Mouse (Mus musculus) olfactory bulb, adult 2 months (tissue): ENCODE measurements around the gene Dlx1. TPM values are rescaled to one million over a fixed set of nuclear protein-coding genes. Genes with fewer than 3 reads are reported as not detected.
A peak's percentile ranks its signal among the peaks of the same experiment; 100 is the strongest.

Experiments used
- H3K27ac ChIP-seq: fragments of 200-500 bp; 2 replicates; pipeline ENCODE4 v1.5.1; 2012; ENCODE audit warnings: low read depth, low read length; ENCODE audit not compliant: insufficient read depth
- H3K4me1 ChIP-seq: fragments of 200-500 bp; 2 replicates; pipeline ENCODE4 v1.6.1; 2012; ENCODE audit warnings: low read length; ENCODE audit not compliant: control insufficient read depth, insufficient read depth
- H3K4me3 ChIP-seq: fragments of 200-500 bp; 2 replicates; pipeline ENCODE4 v1.5.1; 2012; ENCODE audit warnings: mild to moderate bottlenecking, low read depth, low read length, moderate library complexity; ENCODE audit not compliant: insufficient read depth
- CTCF ChIP-seq: fragments of 200-500 bp; IDR thresholded peaks from 2 replicates; pipeline ENCODE4 v1.5.1; 2012; ENCODE audit warnings: low read depth, mild to moderate bottlenecking, low read length, moderate library complexity; ENCODE audit not compliant: insufficient read depth
- POLR2A ChIP-seq: fragments of 200-500 bp; IDR thresholded peaks from 2 replicates; pipeline ENCODE4 v1.6.1; 2012; ENCODE audit warnings: mild to moderate bottlenecking, low read depth, low read length, moderate library complexity; ENCODE audit not compliant: insufficient read depth
- WGBS: fragments of 180-500 bp; shearing (Covaris S2); methylation state at CpG from one replicate; pipeline ENCODE4 v1.1.7; 2018; 5-methylcytosine and 5-hydroxymethylcytosine counted together
- polyA plus RNA-seq: library from polyadenylated mRNA; stranded (reverse); fragments of >200 nt; gene quantifications from 2 replicates; pipeline ENCODE4 v1.2.4, GENCODE M21; 2012; ENCODE audit warnings: low replicate concordance; ENCODE audit not compliant: missing spikeins, insufficient read depth, insufficient read length

Gene Dlx1
- polyA plus RNA-seq, 1 experiment, result 355 TPM

GRCm38 (mm10) chr2:71524763-71525162, 3.1 kb upstream of the Dlx1 start:
- WGBS, result 31% methylated on average over 13 of the region's 13 CpGs
- Histone ChIP-seq H3K27ac (peak overlapping the region; percentile 96), H3K4me3 (peak overlapping the region; percentile 30), H3K4me1 (peaks cover 38% of the 10 kb centered on the region)
- TF ChIP-seq CTCF (no peak), POLR2A (no peak)

GRCm38 (mm10) chr2:71526595-71527322, 1.2 kb upstream of the Dlx1 start:
- peak overlapping the region; percentile 48 for H3K4me3 ChIP-seq
- 13% methylated on average over 10 of the region's 10 CpGs for WGBS
- TF ChIP-seq POLR2A, result no peak
- no peak for TF ChIP-seq CTCF
- peak overlapping the region; percentile 87 for H3K27ac ChIP-seq
- peaks cover 28% of the 10 kb centered on the region for H3K4me1 ChIP-seq

GRCm38 (mm10) chr2:71527323-71528013, 445 bp upstream of the Dlx1 start:
- TF ChIP-seq POLR2A, result no peak
- TF ChIP-seq CTCF, result no peak
- peak overlapping the region; percentile 48 for H3K4me3 ChIP-seq
- peak overlapping the region; percentile 87 for H3K27ac ChIP-seq
- WGBS, result 11% methylated on average over 24 of the region's 24 CpGs
- peaks cover 28% of the 10 kb centered on the region for H3K4me1 ChIP-seq

GRCm38 (mm10) chr2:71528714-71529510, 999 bp downstream of the Dlx1 start:
- Histone ChIP-seq H3K4me1 (peaks cover 19% of the 10 kb centered on the region), H3K27ac (peak overlapping the region; percentile 87), H3K4me3 (peak overlapping the region; percentile 56)
- TF ChIP-seq CTCF (no peak), POLR2A (peak; percentile 31; the same call in 1 of the 2 replicates)
- under 1% methylated on average over 56 of the region's 57 CpGs for WGBS

GRCm38 (mm10) chr2:71529511-71530351, 1.8 kb downstream of the Dlx1 start:
- no peak for TF ChIP-seq CTCF
- peak; percentile 72; the same call in 1 of the 2 replicates for TF ChIP-seq POLR2A
- 1% methylated on average over 60 of the region's 60 CpGs for WGBS
- Histone ChIP-seq H3K4me3 (peak overlapping the region; percentile 56), H3K27ac (peak overlapping the region; percentile 87), H3K4me1 (peaks cover 20% of the 10 kb centered on the region)

- H3K4me3 ChIP-seq, result peak overlapping the region; percentile 56
Observed at GRCm38 (mm10) chr2:71530391-71531123, 2.6 kb downstream of the Dlx1 start.

GRCm38 (mm10) chr2:71531124-71531590, 3.2 kb downstream of the Dlx1 start:
- 4% methylated on average over 12 of the region's 12 CpGs for WGBS
- Histone ChIP-seq H3K4me1 (peaks cover 11% of the 10 kb centered on the region; the same call in 1 of the 2 replicates), H3K27ac (peak overlapping the region; percentile 99), H3K4me3 (peak overlapping the region; percentile 56)
- TF ChIP-seq CTCF (no peak), POLR2A (no peak)

More at GRCm38 (mm10) chr2:71530391-71531123, 2.6 kb downstream of the Dlx1 start:
- Histone ChIP-seq H3K27ac (peak overlapping the region; percentile 99), H3K4me1 (peaks cover 15% of the 10 kb centered on the region; the same call in 1 of the 2 replicates)
- 1% methylated on average over 34 of the region's 34 CpGs for WGBS
- TF ChIP-seq POLR2A (peak; percentile 41; the same call in 1 of the 2 replicates), CTCF (no peak)
